Mouse (Mus musculus) mouse embryonic stem cell (cell line): ENCODE measurements around the gene Ccni.

Experiments
- in situ Hi-C, 2 experiments: fragments of 300-500 bp; cut with MboI; formaldehyde crosslinking; loops; 1 replicate in 1 of 2; 3 replicates in 1 of 2; pipeline ENCODE4 v1.14.3; 2019 to 2020; ENCODE audit warnings: low sequenced_read_pairs in 2 of 2, low pct_unique_long_range_greater_than_20kb in 1 of 2, mixed read lengths in 1 of 2; ENCODE audit not compliant: unreplicated experiment in 1 of 2

Gene Ccni

GRCm38 (mm10) chr5:93207006-93207348 is 682 bp upstream of the Ccni start:
- in situ Hi-C loops = no loop called here

DNA sequence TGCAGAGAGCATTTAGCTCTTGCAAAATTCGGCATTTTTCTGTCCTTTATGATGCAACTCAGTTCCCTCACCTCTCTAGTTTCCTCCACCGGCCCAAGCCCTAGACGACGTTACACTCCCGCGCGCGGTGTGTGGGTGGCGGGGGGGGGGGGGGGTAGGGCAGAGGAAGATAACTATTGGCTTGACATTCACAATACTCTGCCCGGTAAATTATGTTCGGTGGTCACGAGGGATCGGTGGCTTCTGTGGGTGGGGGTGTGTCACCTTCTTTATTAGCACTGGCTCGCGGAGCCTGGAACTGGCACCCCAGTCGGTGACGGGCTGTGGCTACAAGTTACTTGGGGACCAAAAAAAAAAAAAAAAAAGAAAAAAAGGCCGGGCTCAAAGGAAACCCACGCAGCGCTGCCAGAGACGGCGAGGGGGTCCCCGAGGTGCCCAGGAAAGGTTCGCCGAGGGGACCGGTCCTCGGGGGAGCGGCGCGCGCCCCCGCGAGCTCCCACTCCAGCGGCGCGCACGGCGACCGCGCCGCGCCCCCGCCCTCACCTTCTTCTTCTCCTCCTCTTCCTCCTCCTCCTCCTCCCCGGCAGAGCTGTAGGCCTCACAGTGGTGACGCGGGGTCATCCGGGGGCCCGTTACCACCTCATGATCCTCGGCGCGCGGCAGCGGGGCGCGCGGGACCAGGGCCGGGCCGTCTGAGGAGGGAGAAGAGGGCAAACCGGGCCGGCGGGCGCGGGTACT is 755 bp downstream of the Ccni start:
- in situ Hi-C loops = no loop called here

DNA sequence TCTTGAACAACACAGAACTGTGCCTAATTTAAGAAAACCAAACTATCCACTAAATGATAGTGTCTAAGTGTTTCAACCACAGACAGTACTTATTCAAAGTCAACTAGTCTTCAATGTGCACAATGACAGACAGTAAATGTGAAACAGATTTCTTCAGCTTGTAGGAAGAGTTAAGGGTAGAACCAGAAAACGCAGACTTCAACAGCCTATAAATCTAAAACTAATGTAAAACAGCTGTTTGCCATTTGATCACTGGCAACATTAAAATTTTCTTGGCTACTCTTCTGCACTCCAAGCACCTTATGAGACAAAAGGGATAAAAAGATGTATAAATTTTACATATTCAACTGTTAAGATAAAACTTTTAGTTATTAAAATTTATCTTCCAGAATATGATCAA is 5.1 kb downstream of the Ccni start:
- in situ Hi-C loops = no loop called here

DNA sequence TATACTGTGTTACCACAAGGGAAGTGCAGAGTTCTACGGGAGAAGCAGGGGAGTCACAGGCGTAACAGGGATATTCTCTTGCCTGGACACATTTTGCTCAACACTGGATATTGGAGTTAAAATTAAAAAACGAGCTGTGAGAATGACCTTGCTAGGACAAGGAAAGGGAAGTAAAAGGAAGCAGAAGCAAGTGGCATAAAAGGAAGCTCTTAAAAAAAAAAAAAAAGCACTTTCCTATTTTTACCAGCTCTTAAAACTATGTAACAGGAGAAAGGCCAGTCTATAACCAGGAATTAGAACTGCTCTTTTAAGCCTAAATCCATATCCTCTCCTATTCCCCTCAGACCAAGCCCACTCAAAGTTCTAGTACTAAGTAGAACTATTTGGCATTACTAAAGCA is 8.1 kb downstream of the Ccni start:
- in situ Hi-C loops = no loop called here

GRCm38 (mm10) chr5:93190428-93190827 is 15.9 kb downstream of the Ccni start:
- in situ Hi-C loops = no loop called here

GRCm38 (mm10) chr5:93189607-93190006 is 16.7 kb downstream of the Ccni start:
- in situ Hi-C loops = no loop called here

- in situ Hi-C loops = no loop called here
Measured at GRCm38 (mm10) chr5:93184548-93184947, 21.7 kb downstream of the Ccni start.

DNA sequence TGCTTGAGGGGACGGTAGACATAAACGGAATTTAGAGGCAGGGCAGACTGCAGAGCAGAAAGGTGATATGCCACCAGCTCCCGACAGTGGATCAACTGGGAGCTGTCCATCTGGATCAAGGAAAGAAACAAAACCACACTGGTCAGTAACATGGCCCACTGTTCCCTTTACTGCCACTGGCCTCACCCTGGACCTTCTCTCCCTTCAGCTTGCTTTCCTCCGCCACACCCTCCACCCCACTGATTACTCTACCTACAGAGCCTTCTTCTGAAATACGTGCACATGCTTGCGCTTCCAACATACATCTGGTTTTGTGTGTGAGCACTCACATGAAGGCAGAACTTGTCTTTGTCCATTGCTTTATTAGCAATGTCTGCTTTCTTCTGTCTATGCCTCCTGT is 23.0 kb downstream of the Ccni start:
- in situ Hi-C loops = no loop called here

DNA sequence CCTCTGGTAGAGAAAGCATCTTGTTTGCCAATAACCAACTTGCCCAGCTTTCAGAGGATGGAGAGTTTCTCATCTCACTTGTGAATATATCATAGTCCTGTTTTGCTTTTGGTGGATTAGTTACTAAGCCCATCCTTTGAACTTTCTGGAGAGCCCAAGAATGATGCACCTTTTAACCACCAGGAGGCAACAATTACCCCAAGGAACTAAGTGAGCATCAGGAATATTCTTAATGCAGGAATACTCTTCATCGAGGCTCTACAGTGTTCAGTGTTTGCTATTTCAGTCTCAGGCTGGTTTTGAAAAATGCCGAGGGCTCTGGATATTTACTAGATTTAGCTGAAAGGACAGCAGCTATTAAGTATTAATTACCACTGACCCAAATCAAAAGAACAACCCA is 26.0 kb downstream of the Ccni start:
- in situ Hi-C loops = no loop called here

DNA sequence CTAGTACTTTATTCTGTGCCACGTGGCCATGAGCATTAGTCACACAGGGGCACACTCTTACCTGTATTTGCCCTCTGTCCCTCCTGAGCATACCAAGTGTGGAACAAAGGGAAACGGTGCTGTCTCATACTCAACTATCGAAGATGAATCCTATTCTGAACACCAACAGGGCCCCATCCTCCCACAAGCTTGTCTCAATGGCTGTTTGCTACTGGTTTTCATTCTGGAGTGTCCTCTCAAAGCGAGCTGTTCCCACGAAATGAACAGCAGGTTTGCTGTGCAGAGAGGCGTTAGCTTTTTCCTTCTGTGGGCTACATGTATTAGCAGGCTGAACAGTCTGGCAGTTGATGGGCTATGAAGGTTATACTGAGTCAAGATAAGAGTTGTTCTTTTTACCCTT is 27.7 kb downstream of the Ccni start:
- in situ Hi-C loops = no loop called here

GRCm38 (mm10) chr5:93174675-93175074 is 31.6 kb downstream of the Ccni start:
- in situ Hi-C loops = no loop called here

GRCm38 (mm10) chr5:93172536-93172935 is 33.8 kb downstream of the Ccni start:
- in situ Hi-C loops = no loop called here

- in situ Hi-C loops = no loop called here
Measured at GRCm38 (mm10) chr5:93171420-93171819, 34.9 kb downstream of the Ccni start.

DNA sequence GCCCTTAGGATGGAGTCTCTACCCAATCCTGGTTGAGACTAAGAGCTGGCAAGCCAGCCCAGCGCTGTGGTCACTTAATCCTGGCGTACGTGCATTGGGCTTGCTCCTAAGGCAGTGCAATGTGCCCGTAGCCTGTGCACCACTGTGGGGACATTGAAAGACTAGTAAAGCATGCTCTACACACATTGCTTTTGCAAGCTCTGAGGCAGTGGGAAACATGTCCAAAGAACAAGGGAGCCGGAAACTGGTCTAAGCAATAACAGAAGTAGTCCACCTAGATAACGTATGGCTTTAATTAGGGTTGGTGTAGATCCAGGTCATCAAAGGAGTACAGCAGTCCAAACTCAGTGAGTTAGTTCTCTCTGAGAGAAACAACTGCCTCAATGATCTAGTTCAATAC is 37.6 kb downstream of the Ccni start:
- in situ Hi-C loops = loop anchor here in 1 of 2 experiments (10.0 kb wide), 1 partner anchor 184 kb away; no protein-coding TSS in a partner anchor

DNA sequence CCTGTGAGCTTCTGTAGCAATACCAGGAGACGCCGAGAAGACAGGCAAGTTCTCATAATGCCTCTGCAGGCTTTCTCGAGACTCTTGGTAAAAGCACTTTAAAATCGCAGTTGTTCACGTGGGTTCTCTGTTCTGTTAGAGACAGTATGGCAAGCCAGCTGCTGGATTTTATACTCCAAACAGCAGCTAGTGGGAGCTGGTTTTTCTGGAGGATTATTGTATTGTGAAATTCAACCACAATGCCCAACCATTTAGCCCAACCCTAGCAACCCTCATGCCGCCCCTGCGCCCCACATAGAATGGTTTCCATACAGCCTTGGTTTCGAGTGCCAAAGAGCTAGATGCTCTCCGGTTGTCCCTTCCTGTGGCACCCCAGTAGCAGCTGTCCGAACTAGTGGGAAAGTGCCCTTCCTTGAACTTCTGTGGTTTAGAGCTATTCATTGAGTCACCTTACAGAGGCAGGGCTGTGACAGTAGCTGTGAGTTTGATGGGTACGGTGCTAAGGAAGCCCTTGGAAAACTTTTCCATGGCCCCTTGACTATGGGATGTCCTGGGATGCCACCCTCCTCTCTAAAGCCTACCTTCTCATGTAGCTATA is 38.3 kb downstream of the Ccni start:
- in situ Hi-C loops = loop anchor here in 1 of 2 experiments (10.0 kb wide), 1 partner anchor 183 kb away; no protein-coding TSS in a partner anchor

DNA sequence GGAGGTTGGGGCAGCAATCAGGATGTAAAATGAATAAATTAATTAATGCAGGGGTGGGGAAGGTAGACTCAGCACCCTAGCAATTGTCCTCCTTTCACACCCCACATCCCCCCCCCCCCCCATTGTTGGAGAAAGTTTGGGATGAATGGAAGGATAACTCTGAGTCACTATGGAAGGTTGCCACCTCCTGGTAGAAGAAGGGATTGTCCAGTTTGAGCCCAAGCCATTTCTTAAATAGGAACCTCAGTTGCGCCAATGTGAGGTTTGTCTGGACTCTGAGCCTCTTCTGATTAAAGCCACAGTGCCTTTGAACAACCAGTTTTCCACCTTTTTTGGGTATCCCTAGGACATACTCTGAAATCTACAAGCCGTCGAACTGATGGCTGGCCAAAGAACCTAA is 42.8 kb downstream of the Ccni start:
- in situ Hi-C loops = loop anchor here in 1 of 2 experiments (10.0 kb wide), 1 partner anchor 179 kb away; no protein-coding TSS in a partner anchor

- in situ Hi-C loops = no loop called here
Measured at GRCm38 (mm10) chr5:93154401-93154800, 51.9 kb downstream of the Ccni start.

DNA sequence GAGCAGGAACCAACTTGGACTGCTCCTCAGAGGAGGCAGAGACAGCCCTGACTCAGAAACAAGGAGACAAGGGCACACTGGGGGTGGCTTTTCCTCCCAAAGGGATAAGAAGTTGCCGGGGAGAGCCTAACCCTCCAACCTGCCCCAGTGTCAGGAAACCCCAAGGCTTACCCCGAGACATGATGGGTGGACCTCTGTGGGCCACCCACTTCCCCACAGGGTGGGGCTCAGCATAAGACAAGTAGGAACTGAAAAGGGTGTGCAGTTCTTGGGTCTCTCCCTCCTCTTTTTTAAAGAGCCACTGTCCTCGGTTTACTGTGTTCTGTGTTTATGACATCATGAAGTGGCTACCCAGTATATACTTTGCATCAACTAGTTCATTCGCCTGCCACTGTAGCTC is 53.8 kb downstream of the Ccni start:
- in situ Hi-C loops = no loop called here

- in situ Hi-C loops = no loop called here
Measured at GRCm38 (mm10) chr5:93151985-93152384, 54.3 kb downstream of the Ccni start.
